Mouse (Mus musculus): ENCODE data around the gene Atic.

The Atic gene

GRCm38 (mm10) chr1:71556688-71557612 is at the start of gene Atic:
TSS of gene Atic (plus strand) at chr1:71557150.
- peak; percentile 94 to 97 for DNase-seq (ENCODE audit: inconsistent age in 2 of 2, low spot score in 1 of 2)

GRCm38 (mm10) chr1:71507251-71507650 is 49.7 kb upstream of the Atic start:
- no peak for DNase-seq (ENCODE audit: inconsistent age in 2 of 2, low spot score in 1 of 2)

- DNase-seq (ENCODE audit: inconsistent age in 2 of 2, low spot score in 1 of 2) = no peak
Measured at GRCm38 (mm10) chr1:71515041-71515440, 41.9 kb upstream of the Atic start.

- no peak for DNase-seq (ENCODE audit: inconsistent age in 2 of 2, low spot score in 1 of 2)
Measured at GRCm38 (mm10) chr1:71528808-71529648, 27.9 kb upstream of the Atic start.

GRCm38 (mm10) chr1:71530779-71531178 is 26.2 kb upstream of the Atic start:
- DNase-seq (ENCODE audit: inconsistent age in 2 of 2, low spot score in 1 of 2) = no peak

- peak; percentile 82 to 91 for DNase-seq (ENCODE audit: inconsistent age in 2 of 2, low spot score in 1 of 2)
Measured at GRCm38 (mm10) chr1:71531653-71532052, 25.3 kb upstream of the Atic start.

- no peak for DNase-seq (ENCODE audit: inconsistent age in 2 of 2, low spot score in 1 of 2)
Measured at GRCm38 (mm10) chr1:71539641-71540040, 17.3 kb upstream of the Atic start.

- no peak for DNase-seq (ENCODE audit: inconsistent age in 2 of 2, low spot score in 1 of 2)
Measured at GRCm38 (mm10) chr1:71540437-71540836, 16.5 kb upstream of the Atic start.

GRCm38 (mm10) chr1:71550626-71551195 is 6.2 kb upstream of the Atic start:
- DNase-seq (ENCODE audit: inconsistent age in 2 of 2, low spot score in 1 of 2) = no peak

- DNase-seq (ENCODE audit: inconsistent age in 2 of 2, low spot score in 1 of 2) = no peak
Measured at GRCm38 (mm10) chr1:71560626-71561025, 3.7 kb downstream of the Atic start.

- no peak for DNase-seq (ENCODE audit: inconsistent age in 2 of 2, low spot score in 1 of 2)
Measured at GRCm38 (mm10) chr1:71564291-71564690, 7.3 kb downstream of the Atic start.

- DNase-seq (ENCODE audit: inconsistent age in 2 of 2, low spot score in 1 of 2) = no peak
Measured at GRCm38 (mm10) chr1:71567884-71568605, 11.1 kb downstream of the Atic start.

- DNase-seq (ENCODE audit: inconsistent age in 2 of 2, low spot score in 1 of 2) = no peak
Measured at GRCm38 (mm10) chr1:71570116-71570515, 13.2 kb downstream of the Atic start.

GRCm38 (mm10) chr1:71575987-71576386 is 19.0 kb downstream of the Atic start:
- DNase-seq (ENCODE audit: inconsistent age in 2 of 2, low spot score in 1 of 2) = peak; percentile 21 to 76

GRCm38 (mm10) chr1:71576837-71577236 is 19.9 kb downstream of the Atic start:
- no peak for DNase-seq (ENCODE audit: inconsistent age in 2 of 2, low spot score in 1 of 2)

GRCm38 (mm10) chr1:71579526-71579925 is 22.6 kb downstream of the Atic start:
- peak; percentile 67 to 84 for DNase-seq (ENCODE audit: inconsistent age in 2 of 2, low spot score in 1 of 2)

GRCm38 (mm10) chr1:71580408-71580807 is 23.5 kb downstream of the Atic start:
- no peak for DNase-seq (ENCODE audit: inconsistent age in 2 of 2, low spot score in 1 of 2)

- DNase-seq (ENCODE audit: inconsistent age in 2 of 2, low spot score in 1 of 2) = no peak
Measured at GRCm38 (mm10) chr1:71583302-71583701, 26.4 kb downstream of the Atic start.

GRCm38 (mm10) chr1:71583900-71584299 is 26.9 kb downstream of the Atic start:
- no peak for DNase-seq (ENCODE audit: inconsistent age in 2 of 2, low spot score in 1 of 2)

- no peak for DNase-seq (ENCODE audit: inconsistent age in 2 of 2, low spot score in 1 of 2)
Measured at GRCm38 (mm10) chr1:71586658-71587057, 29.7 kb downstream of the Atic start.

GRCm38 (mm10) chr1:71590038-71590437 is 33.1 kb downstream of the Atic start:
- DNase-seq (ENCODE audit: inconsistent age in 2 of 2, low spot score in 1 of 2) = no peak

Data from adrenal gland, adult (tissue).